Mouse (Mus musculus): ENCODE data around the gene Magi2.

Gene Magi2

DNA sequence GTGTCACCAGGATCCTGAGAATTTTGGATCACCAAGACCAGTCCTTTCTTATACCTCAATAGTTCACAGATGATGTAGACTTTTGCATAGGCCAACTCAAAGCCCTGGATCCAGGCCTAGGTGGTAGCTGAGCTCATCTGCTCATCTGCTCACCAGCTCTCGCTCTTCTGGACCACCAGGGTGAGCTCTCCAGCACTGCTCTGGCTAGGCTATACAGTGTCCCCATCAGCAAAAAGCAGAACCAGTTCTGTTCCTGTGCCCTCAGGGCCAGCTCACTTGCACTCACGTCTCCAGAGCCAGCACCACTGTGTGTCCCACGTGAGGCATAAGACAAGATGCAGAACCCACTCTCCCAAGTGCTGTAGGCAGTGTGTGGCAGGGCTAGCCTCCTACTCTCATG lies 747.0 kb downstream of the Magi2 start:
- DNase-seq: no peak

DNA sequence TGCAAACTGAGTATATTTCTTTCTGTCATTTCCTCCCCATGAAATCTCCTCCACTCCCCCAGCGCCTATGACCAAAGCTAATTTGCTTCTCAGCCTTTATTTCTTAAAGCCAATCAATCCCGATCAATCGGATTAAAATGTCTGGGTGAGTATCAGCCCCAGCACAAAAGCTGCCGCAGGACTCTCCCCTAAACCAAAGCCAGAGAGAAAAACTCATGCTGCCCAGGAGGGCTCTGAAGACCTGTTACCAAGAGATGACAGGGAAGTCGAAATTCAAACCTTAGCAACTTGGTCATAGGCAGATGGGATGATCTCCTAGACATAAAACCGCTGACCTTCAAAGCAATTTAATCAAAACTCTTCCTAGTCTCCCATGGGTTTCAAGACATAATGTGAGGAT lies 754.7 kb downstream of the Magi2 start:
- DNase-seq: no peak

DNA sequence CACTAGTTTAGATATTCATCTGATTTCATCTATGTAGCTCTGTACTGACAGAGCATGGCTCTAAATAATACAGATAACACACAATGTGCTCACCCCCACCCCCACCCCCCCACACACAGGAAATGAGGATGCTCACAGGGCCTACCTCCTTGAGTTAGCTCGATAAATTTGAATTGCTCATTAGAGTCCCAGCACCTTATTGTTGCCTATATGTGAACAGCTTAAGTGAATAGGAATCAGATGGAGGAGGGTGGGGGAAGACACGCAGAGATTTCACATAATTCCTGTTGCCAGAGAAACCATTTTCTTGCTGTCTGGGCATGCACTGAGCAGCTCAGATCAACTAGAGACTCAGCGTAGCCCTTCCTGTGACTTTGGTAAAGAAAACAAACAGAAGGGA lies 755.2 kb downstream of the Magi2 start:
- no peak for DNase-seq

DNA sequence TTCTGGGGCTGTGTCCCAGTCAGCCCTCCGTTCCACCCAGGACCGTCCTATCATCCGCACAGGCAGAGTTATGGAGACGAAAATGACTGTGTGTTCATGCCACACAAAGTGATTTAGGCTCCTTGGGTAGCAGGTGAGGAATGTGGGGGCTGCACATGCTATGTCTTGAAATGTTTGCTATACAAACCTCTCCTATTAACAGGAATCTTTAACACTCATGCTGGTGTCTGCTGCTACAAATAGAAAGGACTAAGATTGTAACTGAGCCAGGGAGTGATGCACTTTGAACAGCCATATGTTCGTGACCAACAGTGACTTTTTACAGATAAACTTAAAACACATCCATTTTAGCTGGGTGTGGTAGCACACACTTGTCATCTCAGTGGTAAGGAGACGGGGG lies 772.6 kb downstream of the Magi2 start:
- no peak for DNase-seq

DNA sequence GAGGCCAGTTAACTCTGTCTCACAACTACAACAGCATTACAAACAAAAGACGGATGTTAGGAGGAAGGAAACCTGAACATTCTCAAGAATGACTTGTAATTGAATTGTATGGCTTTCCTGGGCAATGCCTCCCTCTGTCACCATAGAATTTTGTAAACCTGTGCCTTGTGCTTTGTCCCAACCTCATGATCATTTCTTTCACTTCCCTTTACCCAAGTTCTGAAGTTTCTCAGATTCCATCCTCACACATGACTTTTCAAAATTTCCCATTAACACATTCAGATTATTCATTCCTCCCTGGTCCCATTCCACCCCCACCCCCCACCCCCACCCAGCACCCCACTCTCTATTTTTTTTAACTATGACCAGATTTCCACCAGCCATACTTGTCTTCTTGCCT lies 773.1 kb downstream of the Magi2 start:
- DNase-seq: no peak

DNA sequence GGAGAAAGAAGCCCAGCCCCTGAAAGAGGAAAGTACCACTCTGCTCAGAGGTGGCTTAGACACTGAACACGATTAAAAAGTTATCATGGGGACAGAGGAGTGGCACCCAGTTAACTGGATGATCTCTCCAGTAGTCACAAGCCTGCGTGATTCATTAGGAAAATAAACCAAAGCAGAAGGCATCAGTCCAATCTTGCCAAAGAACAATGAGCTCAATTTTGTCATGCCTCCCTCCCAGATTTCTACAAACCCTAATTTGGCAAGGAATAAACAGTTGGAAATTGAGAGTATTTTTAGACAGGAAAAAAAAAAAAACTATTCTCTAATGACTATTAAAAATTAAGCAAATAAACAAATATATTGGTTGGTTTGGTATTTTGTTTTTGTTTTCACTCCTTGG lies 779.8 kb downstream of the Magi2 start:
- no peak for DNase-seq

DNA sequence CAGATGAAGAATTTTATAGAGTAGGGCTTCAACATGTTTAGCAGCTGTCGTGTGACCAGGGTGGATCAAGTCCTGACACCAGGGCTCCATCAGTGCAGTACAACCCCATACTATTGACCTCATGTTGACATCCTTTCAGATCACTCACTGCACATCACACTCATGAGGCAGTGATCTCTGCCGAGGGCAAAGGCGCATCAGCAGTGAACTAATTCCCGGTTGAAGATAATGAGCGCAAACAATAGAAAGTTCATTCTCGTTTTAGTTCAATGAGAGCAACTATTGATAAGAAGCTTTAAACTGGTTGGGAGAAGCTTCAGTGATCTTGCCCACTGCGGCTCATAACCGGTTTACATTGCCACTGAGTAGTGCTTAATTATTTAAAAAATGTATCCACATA lies 780.4 kb downstream of the Magi2 start:
- no peak for DNase-seq

DNA sequence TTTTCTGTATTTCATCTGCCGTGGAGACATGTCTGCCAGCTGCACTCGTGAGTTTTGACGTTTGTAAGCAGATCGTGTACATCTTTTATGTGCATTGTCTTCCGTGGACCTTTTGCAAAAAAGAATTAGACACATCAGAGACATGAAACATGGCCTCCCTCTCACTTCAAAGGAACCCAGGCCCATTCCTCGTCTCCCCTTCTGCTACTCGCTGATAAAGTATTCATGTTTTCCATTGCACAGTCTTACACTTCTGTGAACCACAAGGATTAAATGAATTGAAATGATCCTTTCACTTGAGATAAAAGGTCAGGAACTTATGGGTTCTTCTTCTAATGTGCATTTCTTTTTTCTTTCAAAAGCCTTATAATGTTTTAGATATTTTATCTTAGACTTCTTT lies 783.4 kb downstream of the Magi2 start:
- no peak for DNase-seq

DNA sequence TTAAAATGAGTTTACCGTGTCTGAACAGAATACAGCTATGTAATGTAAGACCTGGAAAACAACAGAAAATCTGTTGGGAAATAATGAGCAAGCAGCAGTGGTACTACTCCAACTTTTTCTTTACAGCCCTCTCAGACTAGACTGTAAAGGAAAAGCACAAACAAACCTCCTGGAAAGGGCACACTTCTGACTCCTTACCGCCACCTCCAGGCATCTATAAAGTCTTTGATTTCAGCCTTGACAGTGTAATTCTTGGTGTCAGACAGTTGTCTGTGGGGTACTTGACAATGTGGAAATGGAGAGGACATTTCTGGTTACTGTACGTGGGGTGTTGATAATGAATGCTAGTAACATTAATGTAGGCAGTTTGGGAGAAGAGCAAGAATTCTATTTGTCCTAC lies 791.2 kb downstream of the Magi2 start:
- DNase-seq: no peak

DNA sequence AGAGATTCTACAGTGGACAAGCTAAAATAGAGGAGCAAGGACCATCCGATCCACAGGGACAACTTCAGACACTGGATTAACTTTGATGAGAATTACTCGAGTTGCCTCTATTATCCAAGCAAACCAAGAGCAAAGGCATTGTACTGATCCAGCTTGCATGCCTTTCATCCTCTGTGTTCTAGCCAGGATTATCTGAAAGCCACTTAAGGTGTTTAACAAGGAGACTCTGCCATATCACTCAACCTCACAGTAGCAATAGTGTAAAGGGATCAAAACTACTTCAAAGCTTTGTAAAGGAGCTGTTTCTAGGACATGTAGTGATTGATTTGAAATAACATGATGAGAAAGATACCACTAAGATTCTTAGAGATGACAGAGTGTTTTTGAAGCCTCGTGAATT lies 819.8 kb downstream of the Magi2 start:
- no peak for DNase-seq

DNA sequence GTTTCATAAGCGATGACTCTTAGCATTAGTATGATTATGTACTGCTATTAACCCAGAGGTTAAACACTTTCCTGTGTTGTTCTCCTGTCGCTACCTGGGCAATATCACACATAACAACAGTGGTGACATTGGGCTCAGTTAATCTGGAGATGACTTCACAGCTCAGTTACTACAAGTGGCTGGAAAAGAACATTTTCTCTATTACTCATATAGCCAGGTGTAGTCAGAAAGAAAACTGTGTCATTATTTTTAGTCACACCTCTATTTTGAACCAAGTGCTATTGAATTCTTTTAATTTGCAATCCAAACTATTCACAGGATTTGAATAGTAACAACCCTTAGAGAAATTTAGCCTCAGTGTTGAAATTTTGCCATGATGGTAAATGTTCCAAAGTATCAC lies 821.5 kb downstream of the Magi2 start:
- no peak for DNase-seq

DNA sequence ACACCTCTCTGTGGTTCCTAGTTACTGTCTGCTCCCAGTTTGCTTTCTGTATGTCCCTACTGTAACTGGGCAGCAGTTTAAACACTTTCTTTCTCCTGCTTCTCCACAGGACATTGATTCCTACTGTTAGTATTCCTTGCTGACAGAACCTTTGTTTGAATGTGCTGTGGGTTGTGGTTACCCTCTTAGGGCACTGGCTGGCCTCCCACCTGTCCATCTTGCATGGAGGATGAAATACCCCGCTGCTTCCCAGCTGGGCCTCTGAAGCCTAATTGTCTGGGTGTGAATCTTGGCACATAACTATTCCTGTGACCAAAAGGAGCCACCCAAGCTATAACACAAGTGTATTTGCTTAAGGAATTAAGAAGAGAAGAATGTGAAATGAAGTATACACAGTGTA lies 823.4 kb downstream of the Magi2 start:
- DNase-seq: no peak

DNA sequence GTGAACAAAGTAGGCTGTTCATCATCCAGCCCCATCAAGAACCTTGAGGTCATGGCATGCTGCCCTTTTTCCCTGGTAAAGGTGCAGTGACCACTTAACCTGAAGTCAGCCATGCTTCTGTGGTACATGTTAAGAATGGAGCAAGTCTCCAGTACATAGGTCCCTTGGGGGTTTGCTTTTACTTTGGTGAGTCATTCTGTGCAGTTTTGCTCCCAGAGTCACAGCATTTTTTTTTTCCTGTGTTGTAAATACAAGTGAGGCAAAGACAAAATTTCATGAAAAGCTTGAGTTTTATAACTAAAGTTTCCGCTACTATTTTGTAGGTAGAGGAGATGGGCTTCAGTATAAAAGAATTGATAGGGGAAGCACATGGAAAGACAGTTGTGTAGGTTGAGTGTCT lies 828.2 kb downstream of the Magi2 start:
- DNase-seq: no peak

DNA sequence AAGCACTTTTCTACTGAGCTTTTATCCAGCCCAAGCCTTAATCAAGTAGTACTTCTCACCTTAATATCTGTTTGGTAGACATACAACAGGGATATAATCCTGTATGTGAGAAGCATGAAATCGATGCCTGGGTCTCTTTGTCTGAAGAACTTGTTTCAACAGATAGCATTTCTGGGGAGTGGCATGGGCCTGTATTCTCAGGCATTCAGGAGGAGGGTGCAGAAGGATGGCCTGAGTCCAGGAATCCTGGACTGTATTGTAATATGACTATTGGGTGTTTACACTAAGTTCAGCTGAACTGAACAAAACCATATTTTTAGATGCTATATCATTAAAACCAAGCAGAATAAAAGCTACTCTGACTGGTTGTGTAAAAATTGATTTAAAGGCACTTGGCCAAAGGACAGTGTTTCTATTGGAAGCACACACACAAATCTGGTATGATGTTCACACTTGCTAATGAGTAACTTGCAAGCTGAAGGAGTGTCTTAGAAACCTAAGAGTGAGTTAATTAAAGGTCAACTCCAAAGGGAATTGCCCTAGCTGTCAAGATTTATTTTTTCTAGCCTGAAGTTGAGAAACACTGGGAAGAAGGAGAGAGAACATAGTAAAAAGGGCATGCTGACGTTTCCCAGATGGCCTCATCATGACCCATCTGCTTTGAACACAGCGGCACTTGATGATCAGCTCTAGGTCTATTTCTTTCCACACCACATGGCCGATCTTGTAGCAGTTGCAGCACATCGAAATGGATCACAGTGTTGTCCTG lies 829.4 kb downstream of the Magi2 start:
- no peak for DNase-seq

DNA sequence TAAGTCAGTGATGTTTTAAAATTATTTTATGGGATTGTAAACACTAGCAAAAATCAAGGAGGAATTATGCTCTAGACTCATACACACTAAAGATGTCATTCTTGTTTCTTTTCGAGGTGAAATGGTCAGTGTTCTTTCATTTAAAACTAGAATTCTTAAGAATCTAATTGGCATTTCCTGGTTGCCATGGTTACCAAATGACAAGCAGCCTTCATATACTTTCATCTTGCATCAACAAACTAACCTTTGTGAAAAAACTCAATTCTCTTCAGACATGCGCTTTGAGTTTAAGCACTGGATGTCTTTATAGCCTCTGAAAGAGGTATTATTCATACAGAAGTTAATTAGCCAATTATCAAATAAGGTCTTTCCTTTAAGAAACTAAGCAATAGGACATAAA lies 830.0 kb downstream of the Magi2 start:
- no peak for DNase-seq

DNA sequence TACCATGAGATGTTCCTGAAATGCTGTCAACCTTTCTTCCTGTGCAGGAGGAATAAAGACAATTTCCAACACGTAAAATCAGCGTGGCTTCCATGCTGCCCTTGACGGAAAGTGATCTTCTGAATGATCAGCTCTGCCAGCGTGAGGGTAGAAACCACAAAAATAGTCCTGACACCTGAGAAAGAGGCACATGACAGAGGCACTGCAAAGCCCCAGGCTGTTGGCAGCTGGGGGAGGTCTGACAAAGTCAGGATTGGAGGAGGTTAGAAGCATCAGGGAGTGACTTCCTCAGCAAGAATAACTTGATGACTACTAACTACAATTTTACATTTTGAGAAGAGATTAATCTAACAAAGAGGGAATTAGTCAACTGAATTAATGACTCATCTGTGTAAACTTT lies 835.2 kb downstream of the Magi2 start:
- no peak for DNase-seq

DNA sequence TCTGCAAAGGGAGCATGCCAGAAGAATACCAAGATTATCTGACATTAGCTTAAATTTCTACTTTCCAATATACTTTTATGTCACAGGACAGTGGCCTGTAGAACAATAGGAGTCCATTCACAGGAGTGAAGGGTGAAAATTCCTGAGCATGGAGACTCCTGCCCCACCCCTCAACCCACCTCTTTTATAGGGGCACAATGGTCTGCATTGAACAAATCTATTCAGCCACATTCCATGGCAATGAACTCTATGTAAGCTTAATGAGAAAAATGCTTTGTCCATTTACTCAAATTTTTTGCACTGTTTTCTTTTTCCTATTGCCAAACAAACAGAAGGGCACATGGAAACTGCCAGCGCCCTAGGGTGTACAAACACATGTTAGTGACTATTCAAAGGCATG lies 838.2 kb downstream of the Magi2 start:
- DNase-seq: no peak

DNA sequence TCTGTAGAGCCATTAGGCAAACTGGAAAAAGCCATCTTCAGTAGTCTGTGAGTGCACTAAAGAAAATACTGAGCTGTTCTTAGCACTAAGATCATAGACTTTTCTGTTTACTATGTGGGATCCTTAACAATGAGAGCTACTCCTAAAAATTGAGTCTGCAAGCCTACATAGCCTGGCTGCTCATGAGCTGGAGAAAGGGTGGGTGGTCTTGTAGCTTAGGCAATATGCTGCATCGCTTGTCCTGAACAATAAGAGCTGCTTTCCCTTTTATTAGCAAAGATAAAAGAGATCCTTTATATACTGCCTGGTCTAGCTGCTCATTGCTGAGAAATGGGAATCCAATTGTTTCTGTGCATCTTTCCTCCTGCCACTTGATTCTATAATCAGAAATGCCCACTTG lies 841.7 kb downstream of the Magi2 start:
- DNase-seq: no peak

DNA sequence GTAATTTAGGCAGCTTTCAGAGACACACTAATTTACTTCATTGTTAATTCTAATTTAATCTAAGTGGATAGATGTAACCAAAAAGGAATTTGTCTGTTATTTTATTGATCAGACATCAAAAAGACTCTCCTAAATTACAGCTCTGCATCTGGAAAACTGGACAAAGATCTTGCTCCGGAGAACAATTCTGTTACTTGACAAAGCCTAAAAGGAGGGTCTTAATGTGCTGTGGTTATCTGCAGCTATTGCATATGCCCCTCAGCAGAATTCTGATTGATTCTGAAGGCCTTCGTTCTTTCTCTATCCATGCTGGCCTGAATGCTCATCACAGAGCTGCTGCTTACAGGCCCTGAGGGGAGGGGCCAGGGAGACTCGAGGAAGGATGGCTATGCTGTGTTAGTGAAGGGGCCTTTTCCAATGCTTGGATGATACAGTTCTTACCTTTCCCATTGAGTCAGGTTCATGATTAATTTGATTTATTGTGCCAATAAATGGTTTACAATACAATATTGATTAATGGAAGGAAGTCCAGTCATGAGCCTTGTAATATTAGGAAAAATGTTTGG lies 842.2 kb downstream of the Magi2 start:
- no peak for DNase-seq

DNA sequence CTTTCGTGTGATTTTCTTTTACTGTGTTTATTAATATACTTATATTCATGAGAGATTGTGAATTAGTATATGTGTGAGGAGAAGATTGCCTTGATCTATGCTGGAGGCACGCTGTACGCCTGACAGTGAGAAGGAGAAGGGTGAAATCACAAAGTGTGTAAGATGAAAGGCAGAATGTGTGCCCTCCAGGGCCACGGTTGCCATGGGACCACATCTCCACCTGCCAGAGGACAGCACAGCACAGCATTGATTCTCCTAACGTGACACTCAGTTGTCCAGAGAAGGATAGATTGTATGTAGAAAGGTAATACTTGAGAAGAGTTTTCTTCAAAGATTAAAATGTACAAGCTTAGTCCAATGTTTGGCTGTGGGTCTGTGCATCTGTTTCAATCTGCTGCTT lies 847.3 kb downstream of the Magi2 start:
- no peak for DNase-seq

DNA sequence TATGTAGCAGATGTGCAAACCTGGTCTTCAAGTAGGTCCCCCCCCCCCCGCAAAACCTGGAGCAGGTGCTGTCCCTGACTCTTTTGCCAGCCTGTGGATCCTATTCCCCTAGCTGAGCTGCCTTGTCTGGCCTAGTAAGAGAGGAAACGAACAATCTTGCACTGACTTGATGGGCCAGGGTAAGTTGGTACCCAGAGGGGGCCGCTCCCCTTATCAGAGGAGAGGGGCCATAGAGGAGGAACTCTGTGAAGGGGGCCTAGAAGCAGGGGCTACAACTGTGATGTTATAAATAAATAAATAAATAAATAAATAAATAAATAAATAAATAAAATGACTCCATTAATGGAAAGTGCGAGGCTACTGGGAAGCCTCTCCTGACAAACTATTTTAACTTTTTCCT lies 848.0 kb downstream of the Magi2 start:
- no peak for DNase-seq

DNA sequence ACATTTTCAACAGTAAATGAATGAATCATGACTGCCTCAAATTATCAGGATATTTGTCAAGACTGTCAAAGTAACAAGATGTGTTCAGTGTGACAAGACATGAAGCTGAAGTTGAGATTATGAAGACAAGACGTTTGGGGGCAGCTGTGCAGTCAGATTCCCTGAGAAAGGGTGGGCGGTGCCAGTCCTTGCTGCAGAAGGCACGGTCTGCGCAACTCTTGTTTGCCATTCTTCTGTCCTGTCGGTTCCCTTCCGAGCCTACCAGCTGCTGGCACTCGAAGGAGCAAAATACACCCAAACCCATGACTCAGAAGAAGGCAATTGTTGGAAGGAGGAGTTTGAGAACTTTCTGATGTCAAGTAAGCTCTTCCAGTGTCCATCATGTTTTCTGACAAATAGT lies 852.1 kb downstream of the Magi2 start:
- DNase-seq: no peak

DNA sequence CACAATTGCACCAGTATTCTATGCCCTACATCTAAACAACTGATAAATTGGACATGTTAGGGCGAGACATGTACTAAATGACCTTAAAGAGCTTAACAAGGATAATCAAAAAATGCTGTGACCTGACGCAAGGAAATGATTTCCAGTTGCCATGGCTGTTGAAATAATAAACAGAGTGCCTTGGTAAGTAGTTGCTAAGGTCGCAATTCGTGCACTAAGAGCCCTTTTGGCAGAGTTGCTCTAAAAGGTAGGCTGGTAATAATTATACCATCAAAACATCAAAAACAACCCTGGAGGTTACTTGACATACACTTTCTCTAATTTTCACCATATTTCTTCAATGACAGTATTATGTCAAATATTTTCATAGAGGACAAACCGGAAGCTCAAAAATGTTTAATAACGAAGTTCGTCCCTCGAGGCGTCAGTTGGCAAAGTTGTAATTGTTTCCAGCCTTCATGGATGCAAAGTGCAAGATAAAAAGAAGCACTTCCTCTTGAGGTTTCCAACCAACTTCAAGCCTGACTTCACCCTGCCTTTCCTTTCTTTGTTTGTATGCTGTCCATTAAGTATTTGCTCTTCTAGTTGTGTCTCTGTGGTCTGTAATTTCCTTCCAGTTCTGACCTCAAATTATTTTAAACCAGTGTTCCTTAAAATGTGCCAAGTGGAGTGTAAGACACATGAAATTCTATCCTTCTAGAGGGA lies 853.9 kb downstream of the Magi2 start:
- DNase-seq: no peak

DNA sequence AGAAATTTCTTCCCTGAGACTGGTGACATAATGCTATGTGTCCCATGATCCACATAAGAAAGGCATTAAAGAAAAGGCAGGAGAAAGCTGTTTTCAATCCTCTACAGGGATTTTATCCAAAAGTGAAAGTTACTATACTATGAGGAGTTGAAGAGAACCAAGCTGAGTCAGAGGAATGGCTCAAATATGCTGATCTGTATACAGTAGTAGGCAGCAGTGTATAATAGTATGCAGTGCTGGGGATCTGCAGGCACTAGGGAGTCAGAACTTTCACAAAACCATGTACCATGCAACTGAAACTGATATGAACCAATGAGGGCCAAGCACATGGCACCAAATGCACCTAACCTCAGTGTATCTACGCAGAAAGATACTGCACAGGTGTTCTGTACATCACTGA lies 855.5 kb downstream of the Magi2 start:
- no peak for DNase-seq

DNA sequence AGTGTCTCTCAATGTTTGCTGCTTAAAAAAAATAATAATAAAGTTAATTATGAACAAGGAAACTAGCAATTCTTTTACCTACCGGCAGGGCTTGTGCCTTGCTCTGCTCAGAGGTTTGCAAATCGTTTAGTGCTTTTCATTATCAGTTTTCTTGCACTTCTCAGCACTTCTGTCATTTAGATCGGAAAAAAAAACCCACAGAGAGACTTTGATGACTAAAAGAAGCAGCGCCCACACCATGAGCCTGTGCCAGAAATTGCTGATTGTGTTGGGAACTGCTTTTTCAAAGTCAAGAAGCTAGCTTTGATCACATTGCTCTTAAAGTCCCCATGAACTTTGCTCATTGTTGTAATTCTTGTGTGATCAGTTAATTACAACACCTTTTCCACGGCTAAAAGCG lies 860.2 kb downstream of the Magi2 start:
- no peak for DNase-seq
